Mouse (Mus musculus) inflammation-experienced regulatory T-cells (primary cell): ENCODE data around the gene Crct1. TPM values are rescaled to one million over a fixed set of nuclear protein-coding genes. Genes with fewer than 3 reads are reported as not detected.

Experiments used
- polyA plus RNA-seq, 2 experiments: library from polyadenylated mRNA; unstranded; fragments of 100-300 nt; shearing (Covaris generic); gene quantifications; one replicate each; pipeline ENCODE4 v1.2.1; 2017

Crct1 gene
- polyA plus RNA-seq = not detected

DNA sequence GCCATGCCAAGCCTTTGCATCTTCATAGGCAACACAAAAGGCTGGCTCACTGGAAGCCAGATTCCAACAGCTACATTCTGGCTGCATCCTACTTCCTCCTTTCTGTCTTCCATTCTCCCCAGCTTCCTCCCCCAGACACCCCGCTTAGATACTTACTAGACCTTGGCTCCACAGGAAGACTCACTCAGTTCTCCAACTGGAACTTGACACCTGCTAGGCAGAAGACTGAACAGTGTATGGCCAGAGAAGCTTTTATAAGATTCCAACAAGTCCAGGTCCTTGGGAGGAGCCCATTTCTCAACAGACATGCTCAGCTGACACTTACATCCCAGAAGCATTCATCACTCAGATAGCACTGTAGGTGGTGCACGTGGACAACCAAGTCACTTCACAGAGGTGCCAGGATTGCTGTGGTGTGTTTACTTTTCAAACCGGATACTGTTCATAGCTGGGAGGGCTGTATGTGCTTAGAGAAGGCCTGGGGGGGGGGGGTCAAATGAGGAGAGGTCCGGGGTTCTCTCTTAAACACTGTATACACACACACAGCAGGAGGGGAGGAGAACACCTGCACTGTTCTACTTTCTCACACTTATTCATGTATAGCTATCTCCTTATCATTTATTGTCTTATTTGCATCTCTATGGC is at the start of gene Crct1:
Gene Crct1 (minus strand): TSS at position 228 of the 645 bp plus-strand sequence.

DNA sequence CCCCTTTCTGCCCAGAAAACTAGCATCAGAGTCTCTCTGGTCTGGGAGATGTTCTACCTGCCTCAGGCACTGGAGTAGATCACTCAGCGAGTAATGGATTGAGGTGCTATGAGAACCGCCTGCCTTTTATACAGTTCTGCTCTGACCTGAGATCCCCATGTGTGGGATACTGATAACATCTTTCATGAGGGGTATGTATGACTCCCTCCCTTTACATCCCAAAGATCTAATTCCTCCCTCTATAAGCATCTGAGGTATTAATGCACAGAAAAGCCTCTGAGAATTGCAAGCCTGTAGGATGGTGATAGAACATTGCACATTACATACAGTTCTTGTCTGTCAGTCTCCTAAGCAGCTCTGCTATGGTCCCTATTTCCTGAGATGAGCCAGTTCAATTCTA is 3.5 kb upstream of the Crct1 start, which contains the start of gene Lce1m:
Gene Lce1m (minus strand): TSS at position 101 of the 400 bp plus-strand sequence.

DNA sequence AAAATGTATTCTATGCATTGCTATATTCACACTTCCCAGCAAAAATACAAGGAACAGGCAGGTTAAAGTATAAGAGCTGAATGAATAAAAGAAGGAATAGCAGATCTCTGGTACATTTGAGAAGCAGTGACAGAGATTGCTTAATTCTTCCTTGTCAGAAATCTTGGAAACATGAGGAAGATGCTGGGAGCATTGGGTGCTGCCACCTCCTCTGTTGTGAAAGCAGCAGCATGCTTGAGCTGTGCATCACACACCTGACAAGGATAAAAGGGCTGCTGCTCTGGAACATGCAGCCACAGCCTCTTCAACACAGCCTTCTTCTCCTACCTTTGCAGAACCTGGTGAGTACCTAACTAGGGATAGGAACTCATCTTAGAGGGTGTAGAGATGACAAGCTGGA is 23.6 kb downstream of the Crct1 start, which contains the start of gene Lce3f:
Gene Lce3f (plus strand): TSS at position 301 of the 400 bp plus-strand sequence.

DNA sequence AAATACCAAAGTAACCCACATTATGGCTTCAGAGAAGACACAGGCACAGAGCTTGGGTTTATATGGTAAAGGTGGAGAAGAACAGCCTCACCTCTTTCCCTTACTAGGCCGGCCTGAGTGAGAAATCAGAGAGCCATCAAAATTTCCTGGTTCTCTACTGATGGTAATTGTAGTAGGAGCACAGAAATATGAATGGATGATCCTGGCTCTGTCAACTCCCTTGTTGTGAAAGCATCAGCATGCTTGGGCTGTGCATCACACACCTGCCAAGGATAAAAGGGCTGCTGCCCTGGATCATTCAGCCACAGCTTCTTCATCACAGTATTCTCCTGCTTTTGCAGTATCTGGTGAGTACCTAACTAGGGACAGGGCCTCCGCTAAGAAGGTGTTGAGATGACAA is 48.7 kb downstream of the Crct1 start, which contains the start of gene Lce3e:
Gene Lce3e (plus strand): TSS at position 301 of the 400 bp plus-strand sequence.

Other genes with a start within 250 kb of the Crct1 start
- not detected for gene Lce1i, start 236.8 kb downstream of the Crct1 start, polyA plus RNA-seq
- not detected for gene Lce1j, start 225.2 kb downstream of the Crct1 start, polyA plus RNA-seq
- gene Lce1k, start 207.8 kb downstream of the Crct1 start, polyA plus RNA-seq = not detected
- not detected for gene Kprp, start 188.4 kb downstream of the Crct1 start, polyA plus RNA-seq
- gene Lce1l, start 164.4 kb downstream of the Crct1 start, polyA plus RNA-seq = not detected
- under 1 TPM in 1 of 2 experiments, not detected in 1; 0.53 TPM for gene 2310050C09Rik, start 145.5 kb downstream of the Crct1 start, polyA plus RNA-seq
- gene Lce3a, start 89.5 kb downstream of the Crct1 start, polyA plus RNA-seq = not detected
- gene Lce3b, start 82.7 kb downstream of the Crct1 start, polyA plus RNA-seq = not detected
- gene Lce3c, start 71.2 kb downstream of the Crct1 start, polyA plus RNA-seq = not detected
- gene Lce3d, start 58.3 kb downstream of the Crct1 start, polyA plus RNA-seq = under 1 TPM in 1 of 2 experiments, not detected in 1; 0.34 TPM
- gene Lce3e, start 48.6 kb downstream of the Crct1 start, polyA plus RNA-seq = not detected
- gene Lce3f, start 23.5 kb downstream of the Crct1 start, polyA plus RNA-seq = not detected
- not detected for gene Lce1m, start 3.4 kb upstream of the Crct1 start, polyA plus RNA-seq
- gene Gm4858, start 53.1 kb upstream of the Crct1 start, polyA plus RNA-seq = 1 to 10 TPM in 1 of 2 experiments, not detected in 1; 1.4 TPM
- gene Crnn, start 129.1 kb upstream of the Crct1 start, polyA plus RNA-seq = not detected
- gene Flg2, start 181.6 kb upstream of the Crct1 start, polyA plus RNA-seq = under 1 TPM in 1 of 2 experiments, not detected in 1; 0.10 TPM